Mouse (Mus musculus): ENCODE measurements around the gene Fam19a1.
"Not testable (repeated sequence)": the region's sequence is repeated elsewhere in the genome, so short reads cannot be mapped to it uniquely, and the experiment has no call there.

Fam19a1 gene

GRCm38 (mm10) chr6:96112854-96113253, at the start of gene Fam19a1:
TSS of gene Fam19a1 (plus strand) at chr6:96113154.
- no peak for DNase-seq (ENCODE audit: low spot score)

- DNase-seq (ENCODE audit: low spot score), result no peak
Measured at GRCm38 (mm10) chr6:96071080-96071479, 41.9 kb upstream of the Fam19a1 start.

- no peak for DNase-seq (ENCODE audit: low spot score)
Measured at GRCm38 (mm10) chr6:96071567-96071966, 41.4 kb upstream of the Fam19a1 start.

- DNase-seq (ENCODE audit: low spot score), result no peak
Measured at GRCm38 (mm10) chr6:96089961-96090360, 23.0 kb upstream of the Fam19a1 start.

- no peak for DNase-seq (ENCODE audit: low spot score)
Measured at GRCm38 (mm10) chr6:96093716-96094115, 19.2 kb upstream of the Fam19a1 start.

- DNase-seq (ENCODE audit: low spot score), result no peak
Measured at GRCm38 (mm10) chr6:96098225-96098624, 14.7 kb upstream of the Fam19a1 start.

- no peak for DNase-seq (ENCODE audit: low spot score)
Measured at GRCm38 (mm10) chr6:96111656-96112055, 1.3 kb upstream of the Fam19a1 start.

- no peak for DNase-seq (ENCODE audit: low spot score)
Measured at GRCm38 (mm10) chr6:96114151-96114550, 1.2 kb downstream of the Fam19a1 start.

- no peak for DNase-seq (ENCODE audit: low spot score)
Measured at GRCm38 (mm10) chr6:96116148-96116533, 3.2 kb downstream of the Fam19a1 start.

GRCm38 (mm10) chr6:96116534-96117272, 3.7 kb downstream of the Fam19a1 start:
- DNase-seq (ENCODE audit: low spot score), result peak; percentile 27

GRCm38 (mm10) chr6:96143326-96143725, 30.4 kb downstream of the Fam19a1 start:
- DNase-seq (ENCODE audit: low spot score), result no peak

GRCm38 (mm10) chr6:96165403-96165802, 52.4 kb downstream of the Fam19a1 start:
- no peak for DNase-seq (ENCODE audit: low spot score)

- DNase-seq (ENCODE audit: low spot score), result no peak
Measured at GRCm38 (mm10) chr6:96165818-96166379, 52.9 kb downstream of the Fam19a1 start, which contains the start of gene 1700123L14Rik. TSS of gene 1700123L14Rik (minus strand) at chr6:96166243.

- DNase-seq (ENCODE audit: low spot score), result no peak
Measured at GRCm38 (mm10) chr6:96167031-96167430, 54.1 kb downstream of the Fam19a1 start.

GRCm38 (mm10) chr6:96173681-96174080, 60.7 kb downstream of the Fam19a1 start:
- DNase-seq (ENCODE audit: low spot score), result no peak

GRCm38 (mm10) chr6:96178530-96178929, 65.6 kb downstream of the Fam19a1 start:
- DNase-seq (ENCODE audit: low spot score), result no peak

GRCm38 (mm10) chr6:96183392-96183791, 70.4 kb downstream of the Fam19a1 start:
- no peak for DNase-seq (ENCODE audit: low spot score)

- DNase-seq (ENCODE audit: low spot score), result no peak
Measured at GRCm38 (mm10) chr6:96186517-96186916, 73.6 kb downstream of the Fam19a1 start.

GRCm38 (mm10) chr6:96198991-96199390, 86.0 kb downstream of the Fam19a1 start:
- DNase-seq (ENCODE audit: low spot score), result not testable (repeated sequence)

- no peak for DNase-seq (ENCODE audit: low spot score)
Measured at GRCm38 (mm10) chr6:96205395-96205794, 92.4 kb downstream of the Fam19a1 start.

- DNase-seq (ENCODE audit: low spot score), result no peak
Measured at GRCm38 (mm10) chr6:96234806-96235205, 121.9 kb downstream of the Fam19a1 start.

- DNase-seq (ENCODE audit: low spot score), result no peak
Measured at GRCm38 (mm10) chr6:96244320-96244719, 131.4 kb downstream of the Fam19a1 start.

- DNase-seq (ENCODE audit: low spot score), result no peak
Measured at GRCm38 (mm10) chr6:96252001-96252400, 139.0 kb downstream of the Fam19a1 start.

GRCm38 (mm10) chr6:96254815-96255214, 141.9 kb downstream of the Fam19a1 start:
- no peak for DNase-seq (ENCODE audit: low spot score)

Measured in ovary, postnatal 36 days (tissue).